Mouse (Mus musculus) G1E (cell line): ENCODE data around the gene Syngr4.

Source experiments
- CTCF ChIP-seq: IDR thresholded peaks from 2 replicates; pipeline ENCODE4 v1.5.1; 2012; ENCODE audit warnings: low read depth, low read length, inconsistent platforms, mixed read lengths
- GATA1 ChIP-seq: IDR thresholded peaks from 2 replicates; pipeline ENCODE4 v1.6.1; 2012; ENCODE audit warnings: borderline replicate concordance, low read length, inconsistent platforms, mixed read lengths
- GATA2 ChIP-seq: IDR thresholded peaks from 2 replicates; pipeline ENCODE4 v1.6.1; 2012; ENCODE audit warnings: low read depth, low read length, inconsistent platforms, borderline replicate concordance
- POLR2AphosphoS5 ChIP-seq: IDR thresholded peaks from 2 replicates; pipeline ENCODE4 v1.6.1; 2012; ENCODE audit warnings: low read depth, low read length, inconsistent platforms; ENCODE audit not compliant: insufficient replicate concordance

DNA sequence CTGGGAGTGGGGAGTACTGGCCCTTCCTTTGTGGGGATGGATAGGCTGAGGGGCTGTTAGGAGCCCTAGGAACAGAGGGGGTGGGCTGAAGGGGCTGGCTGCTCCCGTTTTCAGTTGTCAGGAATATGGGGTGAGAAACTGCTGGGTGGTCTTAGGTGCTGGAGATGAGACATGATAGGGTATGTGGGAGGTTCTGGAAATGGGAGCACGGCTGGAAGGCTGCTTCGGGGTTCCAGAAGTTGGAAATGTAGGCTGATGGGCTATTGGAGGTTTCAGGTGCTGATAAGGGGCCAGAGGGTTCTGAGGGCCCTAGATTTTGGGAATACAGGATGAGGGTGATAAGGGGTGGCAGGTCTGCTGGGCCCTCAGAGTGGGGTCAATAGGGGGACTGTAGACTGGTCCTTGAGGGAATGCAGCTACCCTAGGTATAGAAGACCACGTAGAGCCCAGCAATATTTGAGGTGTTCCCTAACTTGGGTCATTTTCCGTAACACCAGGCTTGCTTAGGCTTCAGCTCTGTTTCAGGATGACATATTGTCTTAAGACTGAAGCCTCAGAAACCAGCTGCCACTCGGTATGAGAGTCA lies 490 bp downstream of the Syngr4 start:
- TF ChIP-seq GATA1, result no peak
- TF ChIP-seq CTCF, result no peak
- TF ChIP-seq POLR2AphosphoS5, result no peak
- no peak for TF ChIP-seq GATA2
